Comparison of ENCODE assay signal across 9 mouse cellular contexts in the genomic region with DNA sequence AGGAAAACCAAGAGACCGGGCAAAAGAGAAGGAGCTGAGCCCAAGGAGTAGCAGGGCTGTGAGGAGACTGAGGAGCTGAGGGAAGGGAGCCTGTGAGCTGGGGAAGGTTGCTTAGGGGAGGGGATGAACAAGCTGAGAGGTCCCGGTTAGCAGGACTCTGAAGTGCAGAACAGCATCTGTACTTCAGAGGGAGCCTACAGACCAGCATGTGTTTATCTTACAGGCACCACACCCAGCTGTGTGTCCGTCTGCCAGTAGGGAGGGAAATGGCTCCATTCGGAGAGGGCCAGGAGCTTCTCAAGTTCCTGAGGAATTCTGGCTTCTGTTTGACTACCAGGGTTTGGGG. TPM values are rescaled to one million over a fixed set of nuclear protein-coding genes. Genes with fewer than 3 reads are reported as not detected.
A peak's percentile ranks its signal among the peaks of the same experiment; 100 is the strongest.
DNase-seq lines count a peak whose midpoint lies in the region; ATAC-seq and TF ChIP-seq lines count a peak whose summit lies in the region.
"Had no signal": no experiment of that assay in that cellular context is flagged by ENCODE, and none has a peak within 500 bp of the region (broad histone marks: within the 10 kb centered on the region; RNA-seq: fewer than 3 reads in every experiment).

No protein-coding gene starts in this region.

- H3K36me3 ChIP-seq in neural tube, embryonic 15.5 days, result no peaks in the 10 kb centered on the region
- H3K36me3 ChIP-seq in embryonic facial prominence, embryonic 11.5 days (replicated peaks; ENCODE audit: control insufficient read depth, insufficient read depth, low read depth, low read length), result no peaks in the 10 kb centered on the region
- H3K36me3 ChIP-seq in liver, embryonic 12.5 days, result 0 out of 2 replicates have a peak, but pooled peaks cover 6% of the 10 kb centered on the region
- H3K36me3 ChIP-seq in stomach, postnatal 0 days (ENCODE audit: control insufficient read depth, insufficient read depth, low read length), result no peaks in the 10 kb centered on the region

- no peak for TF ChIP-seq EP300 in stomach, postnatal 0 days (optimal IDR thresholded peaks at IDR 0.05)

- TF ChIP-seq CTCF in stomach, postnatal 0 days (IDR thresholded peaks at IDR 0.05; ENCODE audit: low read depth), result peak; percentile 56

- H3K27ac ChIP-seq in neural tube, embryonic 15.5 days (replicated peaks), result no peak overlapping the region
- no peak overlapping the region for H3K27ac ChIP-seq in embryonic facial prominence, embryonic 11.5 days (replicated peaks; ENCODE audit: low read depth, low read length)
- peak overlapping the region; percentile 97 for H3K27ac ChIP-seq in liver, embryonic 12.5 days
- H3K27ac ChIP-seq in stomach, postnatal 0 days (replicated peaks), result no peak overlapping the region

- ATAC-seq in neural tube, embryonic 15.5 days (ENCODE audit: low FRiP score), result no peak
- ATAC-seq in embryonic facial prominence, embryonic 11.5 days (replicated peaks; ENCODE audit: insufficient number of reproducible peaks, low FRiP score, low TSS enrichment, low read depth), result no peak
- peak; percentile 93 for ATAC-seq in liver, embryonic 12.5 days
- ATAC-seq in stomach, postnatal 0 days (ENCODE audit: low FRiP score, low TSS enrichment), result peak; percentile 69

- H3K9ac ChIP-seq in neural tube, embryonic 15.5 days (replicated peaks), result no peak overlapping the region
- H3K9ac ChIP-seq in embryonic facial prominence, embryonic 11.5 days (replicated peaks; ENCODE audit: low read length), result no peak overlapping the region
- peak overlapping the region; percentile 65 for H3K9ac ChIP-seq in liver, embryonic 12.5 days
- H3K9ac ChIP-seq in stomach, postnatal 0 days (ENCODE audit: low read length), result no peak overlapping the region

- WGBS in neural tube, embryonic 15.5 days, result 7% methylated on average over 4 of the region's 4 CpGs
- WGBS in embryonic facial prominence, embryonic 11.5 days, result 3% methylated on average over 4 of the region's 4 CpGs
- WGBS in liver, embryonic 12.5 days (ENCODE audit: insufficient replicate concordance), result 5% methylated on average over 4 of the region's 4 CpGs
- WGBS in stomach, postnatal 0 days, result 3% methylated on average over 4 of the region's 4 CpGs

- H3K9me3 ChIP-seq in neural tube, embryonic 15.5 days (replicated peaks), result no peaks in the 10 kb centered on the region
- H3K9me3 ChIP-seq in embryonic facial prominence, embryonic 11.5 days (replicated peaks; ENCODE audit: control insufficient read depth, low read length), result no peaks in the 10 kb centered on the region
- H3K9me3 ChIP-seq in liver, embryonic 12.5 days (replicated peaks), result no peaks in the 10 kb centered on the region
- no peaks in the 10 kb centered on the region for H3K9me3 ChIP-seq in stomach, postnatal 0 days (ENCODE audit: control insufficient read depth, low read length)

- 0 out of 2 replicates have a peak, but pooled peaks cover 2% of the 10 kb centered on the region for H3K4me1 ChIP-seq in neural tube, embryonic 15.5 days
- H3K4me1 ChIP-seq in embryonic facial prominence, embryonic 11.5 days (ENCODE audit: control insufficient read depth, insufficient read depth, low read length), result no peaks in the 10 kb centered on the region
- H3K4me1 ChIP-seq in liver, embryonic 12.5 days, result peaks cover 71% of the 10 kb centered on the region
- no peaks in the 10 kb centered on the region; the same call in 1 of the 2 replicates for H3K4me1 ChIP-seq in stomach, postnatal 0 days (replicated peaks; ENCODE audit: control insufficient read depth, insufficient read depth)

- peak; percentile 33 for DNase-seq in neural tube, embryonic 10.5 days (ENCODE audit: extremely low spot score, low spot score)
- peak; percentile 40 for DNase-seq in embryonic facial prominence, embryonic 11.5 days (ENCODE audit: low spot score)
- DNase-seq in stomach, postnatal 0 days (ENCODE audit: low spot score), result peak; percentile 34
- no peak for DNase-seq in adrenal gland, postnatal 14 days
- no peak for DNase-seq in right cerebral cortex, adult 18-20 months
- no peak for DNase-seq in urinary bladder, postnatal 14 days (ENCODE audit: low spot score)

- H3K27me3 ChIP-seq in neural tube, embryonic 15.5 days (replicated peaks), result no peaks in the 10 kb centered on the region
- H3K27me3 ChIP-seq in embryonic facial prominence, embryonic 11.5 days (ENCODE audit: control insufficient read depth, insufficient read depth, low read length), result no peaks in the 10 kb centered on the region
- peaks cover 2% of the 10 kb centered on the region; the same call in 1 of the 2 replicates for H3K27me3 ChIP-seq in liver, embryonic 12.5 days (replicated peaks)
- H3K27me3 ChIP-seq in stomach, postnatal 0 days (ENCODE audit: control insufficient read depth, insufficient read depth, low read length), result no peaks in the 10 kb centered on the region

- no peak overlapping the region for H3K4me2 ChIP-seq in neural tube, embryonic 15.5 days
- H3K4me2 ChIP-seq in embryonic facial prominence, embryonic 11.5 days (ENCODE audit: low read depth, low read length), result no peak overlapping the region
- peak overlapping the region; percentile 68 for H3K4me2 ChIP-seq in liver, embryonic 12.5 days
- no peak overlapping the region for H3K4me2 ChIP-seq in stomach, postnatal 0 days (replicated peaks; ENCODE audit: low read depth)

- no peak overlapping the region for H3K4me3 ChIP-seq in neural tube, embryonic 15.5 days (replicated peaks)
- no peak overlapping the region for H3K4me3 ChIP-seq in embryonic facial prominence, embryonic 11.5 days (ENCODE audit: low read depth, low read length)
- H3K4me3 ChIP-seq in liver, embryonic 12.5 days, result peak overlapping the region; percentile 33
- no peak overlapping the region for H3K4me3 ChIP-seq in stomach, postnatal 0 days (ENCODE audit: low read depth, low read length)

RNA-seq across cellular contexts. Expression of gene Agmat, which starts 5.6 kb away (rescaled TPM):
- 0.72 TPM in 1 of 2 replicates, not detected in the other for polyA plus RNA-seq in neural tube, embryonic 15.5 days (2015; fragmentation: Nextera tagmentation; extraction: Ambion mirVana)
- 0.20 TPM in 1 of 2 replicates, not detected in the other for polyA plus RNA-seq in embryonic facial prominence, embryonic 11.5 days (2014; fragmentation: Nextera tagmentation; extraction: Ambion mirVana)
- 16.0 and 16.3 TPM in 2 replicates for polyA plus RNA-seq in liver, embryonic 12.5 days (2016; fragmentation: Nextera tagmentation; extraction: Ambion mirVana)
- polyA plus RNA-seq in stomach, postnatal 0 days (2015; fragmentation: Nextera tagmentation; extraction: Ambion mirVana), result 0.13 and 0.34 TPM in 2 replicates
- total RNA-seq in adrenal gland, postnatal 14 days (2021), result 13.4 and 32.2 TPM in 2 replicates
- polyA plus RNA-seq: forebrain, embryonic 11.5 days had no signal

RNA-seq across cellular contexts. Expression of gene Ddi2, which starts 28.8 kb away (rescaled TPM):
- 11.9 and 14.9 TPM in 2 replicates for polyA plus RNA-seq in neural tube, embryonic 15.5 days (2015; fragmentation: Nextera tagmentation; extraction: Ambion mirVana)
- 17.9 and 19.8 TPM in 2 replicates for polyA plus RNA-seq in embryonic facial prominence, embryonic 11.5 days (2014; fragmentation: Nextera tagmentation; extraction: Ambion mirVana)
- polyA plus RNA-seq in liver, embryonic 12.5 days (2016; fragmentation: Nextera tagmentation; extraction: Ambion mirVana), result 28.0 and 28.6 TPM in 2 replicates
- polyA plus RNA-seq in stomach, postnatal 0 days (2015; fragmentation: Nextera tagmentation; extraction: Ambion mirVana), result 14.4 TPM in 2 replicates
- 56.0 and 65.2 TPM in 2 replicates for total RNA-seq in adrenal gland, postnatal 14 days (2021)

RNA-seq across cellular contexts. Expression of gene Dnajc16, which starts 38.7 kb away (rescaled TPM):
- polyA plus RNA-seq in neural tube, embryonic 15.5 days (2015; fragmentation: Nextera tagmentation; extraction: Ambion mirVana), result 6.2 TPM in 2 replicates
- 4.0 and 4.3 TPM in 2 replicates for polyA plus RNA-seq in embryonic facial prominence, embryonic 11.5 days (2014; fragmentation: Nextera tagmentation; extraction: Ambion mirVana)
- polyA plus RNA-seq in liver, embryonic 12.5 days (2016; fragmentation: Nextera tagmentation; extraction: Ambion mirVana), result 3.1 and 3.2 TPM in 2 replicates
- 2.9 and 3.1 TPM in 2 replicates for polyA plus RNA-seq in stomach, postnatal 0 days (2015; fragmentation: Nextera tagmentation; extraction: Ambion mirVana)
- 16.6 and 20.7 TPM in 2 replicates for total RNA-seq in adrenal gland, postnatal 14 days (2021)

RNA-seq across cellular contexts. Expression of gene Casp9, which starts 41.4 kb away (rescaled TPM):
- 19.2 and 20.1 TPM in 2 replicates for polyA plus RNA-seq in neural tube, embryonic 15.5 days (2015; fragmentation: Nextera tagmentation; extraction: Ambion mirVana)
- 13.3 and 14.1 TPM in 2 replicates for polyA plus RNA-seq in embryonic facial prominence, embryonic 11.5 days (2014; fragmentation: Nextera tagmentation; extraction: Ambion mirVana)
- 13.5 and 14.5 TPM in 2 replicates for polyA plus RNA-seq in liver, embryonic 12.5 days (2016; fragmentation: Nextera tagmentation; extraction: Ambion mirVana)
- 9.8 and 10.8 TPM in 2 replicates for polyA plus RNA-seq in stomach, postnatal 0 days (2015; fragmentation: Nextera tagmentation; extraction: Ambion mirVana)
- total RNA-seq in adrenal gland, postnatal 14 days (2021), result 15.3 and 17.1 TPM in 2 replicates

Comparison
In these comparisons a context has a peak if more than half of its experiments do, and no peak if none do; other contexts are left out.
1. DNase-seq: peak in neural tube, embryonic 10.5 days (single experiment), embryonic facial prominence, embryonic 11.5 days (single experiment) and stomach, postnatal 0 days (single experiment); none in adrenal gland, postnatal 14 days (single experiment), right cerebral cortex, adult 18-20 months (single experiment) and urinary bladder, postnatal 14 days (single experiment).
2. ATAC-seq: peak in liver, embryonic 12.5 days (single experiment) and stomach, postnatal 0 days (single experiment); none in neural tube, embryonic 15.5 days (single experiment) and embryonic facial prominence, embryonic 11.5 days (single experiment).